Mouse (Mus musculus): ENCODE measurements around the gene Pde2a. TPM values are rescaled to one million over a fixed set of nuclear protein-coding genes. Genes with fewer than 3 reads are reported as not detected.
A peak's percentile ranks its signal among the peaks of the same experiment; 100 is the strongest.

Gene Pde2a
- polyA plus RNA-seq, 1 experiment, result 2.9 TPM

DNA sequence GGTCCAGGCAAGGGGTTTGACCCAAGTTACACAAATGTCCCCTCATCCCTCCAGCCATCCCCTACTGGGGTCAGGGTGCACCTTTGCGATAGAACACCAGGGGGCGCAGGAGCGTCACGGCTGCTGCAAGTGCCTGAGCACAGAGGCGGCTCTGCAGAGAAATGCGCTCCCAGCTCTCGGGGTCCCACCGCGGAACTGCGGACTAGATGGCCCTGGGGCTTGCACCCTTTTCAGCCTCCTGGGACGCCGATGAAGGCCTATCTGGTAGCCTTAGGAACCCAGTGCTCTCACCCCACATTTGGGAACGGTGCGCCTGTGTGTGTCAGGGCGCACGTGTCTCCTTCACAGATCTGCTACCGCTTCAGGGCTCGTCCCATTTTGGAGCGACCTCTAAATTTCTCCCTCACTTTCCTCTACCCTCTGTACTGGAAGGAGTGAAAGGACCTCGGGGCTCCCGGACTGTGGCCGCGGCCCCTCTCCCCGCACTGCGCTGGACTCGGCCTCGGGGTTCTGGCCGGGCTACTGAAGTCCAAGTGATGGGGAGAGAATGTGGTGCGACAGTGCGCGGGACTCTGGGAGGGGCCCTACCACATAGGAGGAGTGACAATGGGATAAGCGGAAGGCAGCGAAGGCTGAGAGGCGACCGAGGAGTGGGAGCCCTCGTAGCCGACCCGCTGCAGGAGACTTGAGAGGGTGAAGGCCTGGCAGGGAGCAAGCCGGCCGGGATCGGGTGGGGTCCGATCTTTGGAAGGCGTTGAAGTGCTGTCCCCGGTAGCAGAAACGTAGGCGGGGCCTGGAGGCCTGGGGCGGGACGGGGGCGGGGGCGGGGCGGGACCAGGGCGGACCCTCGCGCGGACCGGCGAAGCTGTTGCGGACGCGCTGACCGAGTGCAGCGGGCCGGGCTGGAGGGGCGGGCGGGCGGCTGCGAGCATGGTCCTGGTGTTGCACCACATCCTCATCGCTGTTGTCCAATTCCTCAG, 29.2 kb downstream of the Pde2a start:
- no peak overlapping the region for H3K27ac ChIP-seq (ENCODE audit: insufficient read depth, low read length)
- TF ChIP-seq POLR2A (IDR thresholded peaks at IDR 0.05; ENCODE audit: insufficient read depth, low read length) (no peak), CTCF (IDR thresholded peaks at IDR 0.05; ENCODE audit: low read depth, low read length) (peak; percentile 96)

DNA sequence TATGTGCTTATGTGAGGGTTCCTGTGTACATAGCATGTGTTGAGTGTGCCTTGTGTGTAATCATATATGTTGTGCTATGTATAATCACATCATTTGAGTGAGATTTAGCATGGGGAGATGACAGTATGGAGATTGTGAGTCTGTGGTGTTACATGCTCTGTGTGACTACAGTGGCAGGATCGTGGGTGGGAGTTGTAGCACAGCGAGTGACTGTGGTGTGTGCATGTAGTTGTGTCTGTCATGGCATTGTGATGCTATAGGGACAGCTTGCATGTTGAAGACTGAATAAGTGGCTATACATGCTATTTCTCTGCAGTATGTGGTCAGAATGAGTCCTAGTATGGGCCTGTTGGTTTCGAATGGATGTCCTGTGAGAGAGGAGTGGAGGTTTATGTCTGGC, 31.2 kb downstream of the Pde2a start:
- Histone ChIP-seq H3K9me3 (replicated peaks; ENCODE audit: control insufficient read depth, insufficient read depth, low read length, poor library complexity, severe bottlenecking) (no peaks in the 10 kb centered on the region), H3K36me3 (ENCODE audit: control insufficient read depth, insufficient read depth, low read length, poor library complexity, severe bottlenecking) (no peaks in the 10 kb centered on the region), H3K4me1 (ENCODE audit: control insufficient read depth, insufficient read depth, low read length) (peaks cover 3% of the 10 kb centered on the region), H3K4me3 (ENCODE audit: low read depth, low read length) (no peak overlapping the region), H3K27me3 (ENCODE audit: control insufficient read depth, insufficient read depth, low read length, poor library complexity, severe bottlenecking) (no peaks in the 10 kb centered on the region), H3K27ac (ENCODE audit: insufficient read depth, low read length) (no peak overlapping the region), H3K9ac (ENCODE audit: low read depth, poor library complexity, severe bottlenecking) (no peak overlapping the region)
- no peak for TF ChIP-seq EP300 (IDR thresholded peaks at IDR 0.05; ENCODE audit: insufficient read depth, low read depth, low read length)
- TF ChIP-seq POLR2A (IDR thresholded peaks at IDR 0.05; ENCODE audit: insufficient read depth, low read length), result no peak
- no peak for TF ChIP-seq CTCF (IDR thresholded peaks at IDR 0.05; ENCODE audit: low read depth, low read length)

More for the DNA sequence above, 29.2 kb downstream of the Pde2a start:
- Histone ChIP-seq H3K36me3 (ENCODE audit: control insufficient read depth, insufficient read depth, low read length, poor library complexity, severe bottlenecking) (no peaks in the 10 kb centered on the region), H3K4me3 (ENCODE audit: low read depth, low read length) (peak overlapping the region; percentile 71), H3K27me3 (ENCODE audit: control insufficient read depth, insufficient read depth, low read length, poor library complexity, severe bottlenecking) (no peaks in the 10 kb centered on the region), H3K9ac (ENCODE audit: low read depth, poor library complexity, severe bottlenecking) (peak overlapping the region; percentile 5), H3K4me1 (ENCODE audit: control insufficient read depth, insufficient read depth, low read length) (no peaks in the 10 kb centered on the region), H3K9me3 (replicated peaks; ENCODE audit: control insufficient read depth, insufficient read depth, low read length, poor library complexity, severe bottlenecking) (no peaks in the 10 kb centered on the region)

DNA sequence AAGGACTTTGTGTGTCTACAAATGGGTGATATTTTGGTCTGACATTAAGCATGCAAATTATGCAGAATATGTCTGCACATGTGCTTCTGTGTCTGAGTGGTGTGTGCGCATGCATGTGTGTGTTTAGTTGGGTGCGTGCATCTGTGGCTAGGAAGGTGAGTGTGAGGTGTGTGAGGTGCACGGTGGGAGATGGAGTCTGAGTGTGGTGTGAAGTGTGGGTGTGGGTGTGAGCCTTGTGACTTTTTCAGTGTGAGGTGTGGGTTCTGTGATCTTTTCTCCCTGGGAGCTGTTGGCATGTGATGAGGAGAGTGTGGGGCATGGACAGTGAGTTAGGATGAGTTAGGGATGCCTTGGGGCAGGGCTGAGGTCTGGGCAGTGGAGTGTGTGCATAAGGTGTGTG, 31.8 kb downstream of the Pde2a start:
- no peak overlapping the region for H3K9ac ChIP-seq (ENCODE audit: low read depth, poor library complexity, severe bottlenecking)
- TF ChIP-seq CTCF (IDR thresholded peaks at IDR 0.05; ENCODE audit: low read depth, low read length), result no peak
- no peak for TF ChIP-seq EP300 (IDR thresholded peaks at IDR 0.05; ENCODE audit: insufficient read depth, low read depth, low read length)
- TF ChIP-seq POLR2A (IDR thresholded peaks at IDR 0.05; ENCODE audit: insufficient read depth, low read length), result no peak
- H3K27ac ChIP-seq (ENCODE audit: insufficient read depth, low read length), result no peak overlapping the region
- H3K27me3 ChIP-seq (ENCODE audit: control insufficient read depth, insufficient read depth, low read length, poor library complexity, severe bottlenecking), result no peaks in the 10 kb centered on the region
- H3K9me3 ChIP-seq (replicated peaks; ENCODE audit: control insufficient read depth, insufficient read depth, low read length, poor library complexity, severe bottlenecking), result no peaks in the 10 kb centered on the region
- H3K4me3 ChIP-seq (ENCODE audit: low read depth, low read length), result no peak overlapping the region
- no peaks in the 10 kb centered on the region for H3K36me3 ChIP-seq (ENCODE audit: control insufficient read depth, insufficient read depth, low read length, poor library complexity, severe bottlenecking)
- H3K4me1 ChIP-seq (ENCODE audit: control insufficient read depth, insufficient read depth, low read length), result peaks cover 3% of the 10 kb centered on the region

- peaks cover 3% of the 10 kb centered on the region for H3K4me1 ChIP-seq (ENCODE audit: control insufficient read depth, insufficient read depth, low read length)
- no peak overlapping the region for H3K9ac ChIP-seq (ENCODE audit: low read depth, poor library complexity, severe bottlenecking)
- no peaks in the 10 kb centered on the region for H3K9me3 ChIP-seq (replicated peaks; ENCODE audit: control insufficient read depth, insufficient read depth, low read length, poor library complexity, severe bottlenecking)
- H3K27me3 ChIP-seq (ENCODE audit: control insufficient read depth, insufficient read depth, low read length, poor library complexity, severe bottlenecking), result no peaks in the 10 kb centered on the region
- H3K27ac ChIP-seq (ENCODE audit: insufficient read depth, low read length), result no peak overlapping the region
- no peaks in the 10 kb centered on the region for H3K36me3 ChIP-seq (ENCODE audit: control insufficient read depth, insufficient read depth, low read length, poor library complexity, severe bottlenecking)
- TF ChIP-seq EP300 (IDR thresholded peaks at IDR 0.05; ENCODE audit: insufficient read depth, low read depth, low read length), result no peak
- TF ChIP-seq CTCF (IDR thresholded peaks at IDR 0.05; ENCODE audit: low read depth, low read length), result no peak
- no peak for TF ChIP-seq POLR2A (IDR thresholded peaks at IDR 0.05; ENCODE audit: insufficient read depth, low read length)
- no peak overlapping the region for H3K4me3 ChIP-seq (ENCODE audit: low read depth, low read length)
Measured at GRCm38 (mm10) chr7:101453725-101454124, 32.2 kb downstream of the Pde2a start.

- no peak overlapping the region for H3K4me3 ChIP-seq (ENCODE audit: low read depth, low read length)
- H3K4me1 ChIP-seq (ENCODE audit: control insufficient read depth, insufficient read depth, low read length), result peaks cover 3% of the 10 kb centered on the region
- no peak for TF ChIP-seq CTCF (IDR thresholded peaks at IDR 0.05; ENCODE audit: low read depth, low read length)
- no peak for TF ChIP-seq EP300 (IDR thresholded peaks at IDR 0.05; ENCODE audit: insufficient read depth, low read depth, low read length)
- TF ChIP-seq POLR2A (IDR thresholded peaks at IDR 0.05; ENCODE audit: insufficient read depth, low read length), result no peak
- no peaks in the 10 kb centered on the region for H3K9me3 ChIP-seq (replicated peaks; ENCODE audit: control insufficient read depth, insufficient read depth, low read length, poor library complexity, severe bottlenecking)
- no peak overlapping the region for H3K9ac ChIP-seq (ENCODE audit: low read depth, poor library complexity, severe bottlenecking)
- H3K27ac ChIP-seq (ENCODE audit: insufficient read depth, low read length), result no peak overlapping the region
- no peaks in the 10 kb centered on the region for H3K36me3 ChIP-seq (ENCODE audit: control insufficient read depth, insufficient read depth, low read length, poor library complexity, severe bottlenecking)
- H3K27me3 ChIP-seq (ENCODE audit: control insufficient read depth, insufficient read depth, low read length, poor library complexity, severe bottlenecking), result no peaks in the 10 kb centered on the region
Measured at GRCm38 (mm10) chr7:101454479-101454878, 33.0 kb downstream of the Pde2a start.

DNA sequence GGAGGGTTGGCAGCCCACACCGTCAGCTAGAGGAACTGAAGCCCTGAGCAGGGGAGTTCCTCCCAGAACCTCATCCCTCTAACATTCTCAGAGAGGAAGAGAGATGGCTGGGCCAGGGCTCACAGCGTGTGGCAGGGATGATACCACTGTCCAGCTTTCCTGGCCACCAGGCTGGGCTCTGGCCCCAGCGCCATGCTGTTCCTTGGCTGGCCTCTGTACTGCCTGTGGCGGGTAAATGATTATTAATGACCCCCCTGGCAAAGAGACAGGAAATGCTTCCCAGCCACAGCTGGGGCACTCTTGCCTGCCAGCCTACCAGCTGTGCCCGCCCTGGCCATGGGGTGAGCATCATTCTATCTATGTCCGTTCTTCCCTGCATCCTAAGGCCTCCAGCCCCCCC, 33.6 kb downstream of the Pde2a start:
- Histone ChIP-seq H3K4me1 (ENCODE audit: control insufficient read depth, insufficient read depth, low read length) (peaks cover 3% of the 10 kb centered on the region), H3K27me3 (ENCODE audit: control insufficient read depth, insufficient read depth, low read length, poor library complexity, severe bottlenecking) (no peaks in the 10 kb centered on the region), H3K9ac (ENCODE audit: low read depth, poor library complexity, severe bottlenecking) (no peak overlapping the region), H3K9me3 (replicated peaks; ENCODE audit: control insufficient read depth, insufficient read depth, low read length, poor library complexity, severe bottlenecking) (no peaks in the 10 kb centered on the region), H3K36me3 (ENCODE audit: control insufficient read depth, insufficient read depth, low read length, poor library complexity, severe bottlenecking) (no peaks in the 10 kb centered on the region), H3K27ac (ENCODE audit: insufficient read depth, low read length) (no peak overlapping the region), H3K4me3 (ENCODE audit: low read depth, low read length) (no peak overlapping the region)
- no peak for TF ChIP-seq EP300 (IDR thresholded peaks at IDR 0.05; ENCODE audit: insufficient read depth, low read depth, low read length)
- TF ChIP-seq CTCF (IDR thresholded peaks at IDR 0.05; ENCODE audit: low read depth, low read length), result no peak
- TF ChIP-seq POLR2A (IDR thresholded peaks at IDR 0.05; ENCODE audit: insufficient read depth, low read length), result no peak

Measured in ES-Bruce4 (cell line).